Mouse (Mus musculus) intestine, embryonic 16.5 days (tissue): ENCODE measurements at regions not wholly inside any gene's neighbourhood (a gene's known extent, or its start where the extent isn't known, plus 50 kb on each side); places are given as distances from the start of the nearest gene placed in this dataset.
"Not testable (repeated sequence)": the region's sequence is repeated elsewhere in the genome, so short reads cannot be mapped to it uniquely, and the experiment has no call there.

ENCODE experiments used
- ATAC-seq: fragments of 200-750 bp; cut with Nextera tagmentation; 2 replicates; pipeline ENCODE4 v1.8.0; 2017; ENCODE audit warnings: moderate TSS enrichment, moderate library complexity
- H3K27ac ChIP-seq: fragments of 300-500 bp; sonication (generic); 2 replicates; pipeline ENCODE4 v1.5.1; 2014; ENCODE audit warnings: mild to moderate bottlenecking, low read length
- H3K27me3 ChIP-seq: fragments of 300-500 bp; sonication (generic); replicated peaks from 2 replicates; pipeline ENCODE4 v1.6.1; 2014; ENCODE audit warnings: low read length, control low read depth, mixed read lengths; ENCODE audit not compliant: control insufficient read depth, insufficient read depth
- H3K36me3 ChIP-seq: fragments of 300-500 bp; sonication (generic); 2 replicates; pipeline ENCODE4 v1.6.1; 2014; ENCODE audit warnings: low read length, control low read depth; ENCODE audit not compliant: control insufficient read depth, insufficient read depth
- H3K4me1 ChIP-seq: fragments of 300-500 bp; sonication (generic); 2 replicates; pipeline ENCODE4 v1.6.1; 2014; ENCODE audit warnings: low read length, control low read depth, mixed read lengths; ENCODE audit not compliant: control insufficient read depth, insufficient read depth
- H3K4me2 ChIP-seq: fragments of 300-500 bp; sonication (generic); 2 replicates; pipeline ENCODE4 v1.6.1; 2014; ENCODE audit warnings: low read depth, low read length, control low read depth
- H3K4me3 ChIP-seq: fragments of 300-500 bp; sonication (generic); 2 replicates; pipeline ENCODE4 v1.5.1; 2014; ENCODE audit warnings: mild to moderate bottlenecking, low read length
- H3K9ac ChIP-seq: fragments of 300-500 bp; sonication (generic); 2 replicates; pipeline ENCODE4 v1.6.1; 2014; ENCODE audit warnings: low read depth, low read length
- H3K9me3 ChIP-seq: fragments of 300-500 bp; sonication (generic); 2 replicates; pipeline ENCODE4 v1.6.1; 2016; ENCODE audit warnings: low read length, control low read depth; ENCODE audit not compliant: control insufficient read depth
- WGBS: fragments of 180-500 bp; shearing (Covaris S2); extraction: QIAGEN DNeasy Blood & Tissue Kit; methylation state at CpG from one replicate; pipeline ENCODE4 v1.1.7; 2014; 5-methylcytosine and 5-hydroxymethylcytosine counted together

GRCm38 (mm10) chr6:68532599-68532998 lies 997.0 kb upstream of the Tacstd2 start:
- H3K4me1 ChIP-seq, result no peaks in the 10 kb centered on the region
- H3K36me3 ChIP-seq, result no peaks in the 10 kb centered on the region
- ATAC-seq, result no peak

GRCm38 (mm10) chr6:68503937-68504336 lies 968.3 kb upstream of the Tacstd2 start:
- Histone ChIP-seq H3K36me3 (no peaks in the 10 kb centered on the region), H3K9ac (no peak overlapping the region), H3K4me2 (no peak overlapping the region), H3K9me3 (no peaks in the 10 kb centered on the region), H3K4me3 (no peak overlapping the region), H3K27ac (no peak overlapping the region), H3K27me3 (no peaks in the 10 kb centered on the region), H3K4me1 (no peaks in the 10 kb centered on the region)
- ATAC-seq, result no peak

More at GRCm38 (mm10) chr6:68532599-68532998, 997.0 kb upstream of the Tacstd2 start:
- H3K27ac ChIP-seq, result no peak overlapping the region
- no peaks in the 10 kb centered on the region for H3K27me3 ChIP-seq
- no peak overlapping the region for H3K4me2 ChIP-seq
- H3K9me3 ChIP-seq, result no peaks in the 10 kb centered on the region
- no peak overlapping the region for H3K9ac ChIP-seq
- H3K4me3 ChIP-seq, result no peak overlapping the region

- no peaks in the 10 kb centered on the region for H3K27me3 ChIP-seq
- H3K9ac ChIP-seq, result no peak overlapping the region
- no peaks in the 10 kb centered on the region for H3K4me1 ChIP-seq
- H3K27ac ChIP-seq, result no peak overlapping the region
- no peak for ATAC-seq
- 57% methylated on average over 1 of the region's 1 CpGs for WGBS
- no peaks in the 10 kb centered on the region for H3K36me3 ChIP-seq
- no peak overlapping the region for H3K4me2 ChIP-seq
- H3K4me3 ChIP-seq, result no peak overlapping the region
- no peaks in the 10 kb centered on the region for H3K9me3 ChIP-seq
Measured at GRCm38 (mm10) chr6:68481137-68481536, 945.5 kb upstream of the Tacstd2 start.

GRCm38 (mm10) chr6:68474872-68475271 lies 939.3 kb upstream of the Tacstd2 start:
- Histone ChIP-seq H3K36me3 (no peaks in the 10 kb centered on the region), H3K27me3 (no peaks in the 10 kb centered on the region), H3K4me1 (no peaks in the 10 kb centered on the region), H3K9ac (no peak overlapping the region), H3K4me3 (no peak overlapping the region), H3K9me3 (no peaks in the 10 kb centered on the region), H3K27ac (no peak overlapping the region), H3K4me2 (no peak overlapping the region)
- no peak for ATAC-seq

GRCm38 (mm10) chr6:68453061-68453803 lies 917.6 kb upstream of the Tacstd2 start:
- WGBS, result 56% methylated on average over 5 of the region's 5 CpGs
- peak; percentile 81 for ATAC-seq
- not testable (repeated sequence) for H3K4me3 ChIP-seq, H3K27me3 ChIP-seq, H3K9me3 ChIP-seq, H3K9ac ChIP-seq, H3K4me2 ChIP-seq, H3K27ac ChIP-seq, H3K36me3 ChIP-seq, H3K4me1 ChIP-seq

GRCm38 (mm10) chr6:68449042-68449832 lies 913.6 kb upstream of the Tacstd2 start:
- Histone ChIP-seq H3K9me3 (no peaks in the 10 kb centered on the region), H3K4me1 (no peaks in the 10 kb centered on the region), H3K36me3 (no peaks in the 10 kb centered on the region), H3K9ac (no peak overlapping the region), H3K27ac (no peak overlapping the region), H3K4me2 (no peak overlapping the region), H3K27me3 (no peaks in the 10 kb centered on the region), H3K4me3 (no peak overlapping the region)
- peak; percentile 36; the same call in 1 of the 2 replicates for ATAC-seq
- 70% methylated on average over 3 of the region's 3 CpGs for WGBS

GRCm38 (mm10) chr6:68445782-68446181 lies 910.2 kb upstream of the Tacstd2 start:
- Histone ChIP-seq H3K9ac (no peak overlapping the region), H3K4me3 (no peak overlapping the region), H3K4me2 (no peak overlapping the region), H3K9me3 (no peaks in the 10 kb centered on the region), H3K4me1 (no peaks in the 10 kb centered on the region), H3K36me3 (no peaks in the 10 kb centered on the region), H3K27me3 (no peaks in the 10 kb centered on the region), H3K27ac (no peak overlapping the region)
- WGBS, result 79% methylated on average over 4 of the region's 4 CpGs
- no peak for ATAC-seq

GRCm38 (mm10) chr6:68437184-68437583 lies 901.6 kb upstream of the Tacstd2 start:
- H3K4me1 ChIP-seq, result no peaks in the 10 kb centered on the region
- no peaks in the 10 kb centered on the region for H3K36me3 ChIP-seq
- no peaks in the 10 kb centered on the region for H3K9me3 ChIP-seq
- no peak overlapping the region for H3K9ac ChIP-seq
- H3K4me2 ChIP-seq, result no peak overlapping the region
- no peaks in the 10 kb centered on the region for H3K27me3 ChIP-seq
- no peak overlapping the region for H3K4me3 ChIP-seq
- H3K27ac ChIP-seq, result no peak overlapping the region
- ATAC-seq, result no peak
